Mouse (Mus musculus) hindbrain, embryonic 14.5 days (tissue): ENCODE measurements at regions not wholly inside any gene's neighbourhood (a gene's known extent, or its start where the extent isn't known, plus 50 kb on each side); places are given as distances from the start of the nearest gene placed in this dataset.
A peak's percentile ranks its signal among the peaks of the same experiment; 100 is the strongest.

Source experiments
- ATAC-seq: fragments of 200-750 bp; cut with Nextera tagmentation; 2 replicates; pipeline ENCODE4 v1.8.0; 2017; ENCODE audit warnings: moderate number of reproducible peaks, mild to moderate bottlenecking, moderate TSS enrichment, moderate library complexity; ENCODE audit not compliant: low FRiP score
- DNase-seq: peaks from one replicate; pipeline ENCODE4 v3.0.0-alpha.2; 2015; ENCODE audit warnings: low spot score
- H3K27ac ChIP-seq: fragments of 300-500 bp; sonication (generic); 2 replicates; pipeline ENCODE4 v1.5.1; 2014; ENCODE audit warnings: mild to moderate bottlenecking, moderate library complexity
- H3K27me3 ChIP-seq: fragments of 300-500 bp; sonication (generic); 2 replicates; pipeline ENCODE4 v1.6.1; 2014; ENCODE audit warnings: mild to moderate bottlenecking, low read length, mixed read lengths; ENCODE audit not compliant: control insufficient read depth, insufficient read depth
- H3K36me3 ChIP-seq: fragments of 300-500 bp; sonication (generic); replicated peaks from 2 replicates; pipeline ENCODE4 v1.6.1; 2014; ENCODE audit not compliant: control insufficient read depth, insufficient read depth
- H3K4me1 ChIP-seq: fragments of 300-500 bp; sonication (generic); replicated peaks from 2 replicates; pipeline ENCODE4 v1.6.1; 2014; ENCODE audit warnings: antibody characterized with exemption, low read length, mixed read lengths; ENCODE audit not compliant: control insufficient read depth, insufficient read depth
- H3K4me2 ChIP-seq: fragments of 300-500 bp; sonication (generic); replicated peaks from 2 replicates; pipeline ENCODE4 v1.6.1; 2014; ENCODE audit warnings: mild to moderate bottlenecking, moderate library complexity
- H3K4me3 ChIP-seq: fragments of 300-500 bp; sonication (generic); replicated peaks from 2 replicates; pipeline ENCODE4 v1.5.1; 2014; ENCODE audit warnings: mild to moderate bottlenecking, low read length
- H3K9ac ChIP-seq: fragments of 300-500 bp; sonication (generic); 2 replicates; pipeline ENCODE4 v1.6.1; 2014
- H3K9me3 ChIP-seq: fragments of 300-500 bp; sonication (generic); 2 replicates; pipeline ENCODE4 v1.6.1; 2016; ENCODE audit warnings: low read length; ENCODE audit not compliant: control insufficient read depth
- WGBS: fragments of 180-500 bp; shearing (Covaris S2); extraction: QIAGEN DNeasy Blood & Tissue Kit; methylation state at CpG from one replicate; pipeline ENCODE4 v1.1.7; 2014; 5-methylcytosine and 5-hydroxymethylcytosine counted together

DNA sequence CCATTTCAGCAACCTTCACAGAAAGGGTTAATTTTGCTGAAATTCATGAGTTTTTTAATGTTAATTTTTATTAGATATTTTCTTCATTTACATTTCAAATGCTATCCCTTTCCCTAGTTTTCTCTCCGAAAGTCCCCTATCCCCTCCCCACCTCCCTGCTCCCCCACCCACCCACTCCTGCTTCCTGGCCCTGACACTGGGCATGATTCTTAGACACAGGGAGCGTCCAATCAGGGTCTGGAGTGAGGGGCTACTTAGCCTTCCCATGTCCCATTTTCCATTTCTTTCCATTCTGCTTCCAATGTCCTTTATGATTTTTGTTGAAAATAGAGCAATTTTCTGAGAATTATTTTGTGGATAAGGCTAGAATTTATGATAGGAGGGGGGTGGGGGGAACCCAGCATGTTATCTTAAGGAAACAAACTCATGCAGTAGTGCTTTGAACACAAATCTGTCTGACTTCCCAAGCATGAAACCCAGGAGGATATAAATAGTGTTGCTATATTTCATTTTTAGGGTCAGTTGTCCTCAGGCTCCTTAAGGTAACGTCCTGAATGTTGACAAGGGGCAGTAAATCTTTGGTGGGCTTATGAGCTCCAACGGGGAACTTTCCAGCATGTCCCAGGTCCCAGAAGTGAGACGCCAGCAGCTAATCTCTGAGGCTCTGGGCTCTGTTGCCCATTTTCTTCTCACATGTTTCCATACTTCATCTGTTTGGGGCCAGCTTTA is 254.0 kb downstream of the 4930544G11Rik start:
- no peaks in the 10 kb centered on the region for H3K9me3 ChIP-seq
- H3K36me3 ChIP-seq, result no peaks in the 10 kb centered on the region
- no peaks in the 10 kb centered on the region for H3K4me1 ChIP-seq
- ATAC-seq (no peak), DNase-seq (peak; percentile 7)
- no peaks in the 10 kb centered on the region for H3K27me3 ChIP-seq
- no peak overlapping the region for H3K4me2 ChIP-seq
- H3K27ac ChIP-seq, result no peak overlapping the region
- no peak overlapping the region for H3K4me3 ChIP-seq
- WGBS, result 88% methylated on average over 5 of the region's 5 CpGs
- H3K9ac ChIP-seq, result no peak overlapping the region

DNA sequence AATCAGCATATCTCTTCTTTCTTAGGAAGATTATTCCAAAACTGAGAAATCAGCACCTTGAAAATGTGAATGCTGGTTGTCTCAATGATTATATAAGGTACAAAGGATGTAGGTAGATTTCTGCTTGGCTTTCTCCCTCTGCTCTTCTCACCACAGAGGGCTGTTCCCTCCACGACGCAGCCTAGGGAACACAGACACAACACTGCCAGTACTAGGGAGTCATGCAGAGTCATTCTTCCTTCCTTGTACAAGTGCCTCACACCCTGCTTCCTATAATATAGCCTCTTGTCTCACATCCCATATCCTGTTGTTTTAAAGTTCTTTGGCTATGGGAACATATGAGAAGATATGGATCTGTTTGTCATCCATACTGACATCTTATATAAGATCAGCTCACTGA is 265.1 kb downstream of the 4930544G11Rik start:
- H3K27ac ChIP-seq, result no peak overlapping the region

DNA sequence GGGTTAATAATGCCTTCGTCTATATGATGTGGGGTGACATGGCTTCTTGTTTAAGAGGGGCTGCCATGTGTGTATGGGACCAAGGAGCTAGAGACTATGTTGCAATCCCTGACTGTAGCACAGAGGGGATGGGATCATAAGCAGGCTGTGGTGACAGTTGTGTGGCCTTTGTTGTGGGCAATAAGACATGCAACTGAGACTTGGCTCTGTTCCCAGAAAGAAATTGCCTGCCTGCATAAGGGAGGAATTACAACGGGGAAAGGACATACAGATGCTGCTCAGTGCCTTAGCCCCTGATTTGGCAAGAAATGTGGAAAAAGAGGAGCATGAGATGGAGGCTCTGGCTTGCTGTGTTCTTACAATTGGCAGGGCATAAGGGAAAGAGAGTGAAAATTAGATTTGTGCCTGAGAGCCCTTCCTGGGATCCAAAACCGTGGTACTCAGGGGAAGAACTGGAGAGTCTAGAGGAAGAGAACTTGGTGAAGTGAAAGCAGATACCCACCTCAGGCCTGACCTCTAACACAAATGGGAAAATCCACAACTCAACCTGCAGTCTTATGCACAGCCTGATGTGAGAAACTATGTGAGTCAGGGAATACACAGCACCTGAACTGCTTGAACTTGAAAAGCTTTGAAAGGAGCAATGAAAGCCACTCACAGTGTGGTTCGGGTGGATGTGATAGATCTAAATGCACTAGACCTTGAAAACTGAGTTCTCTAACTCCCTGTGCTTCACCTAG is 271.9 kb downstream of the 4930544G11Rik start:
- Histone ChIP-seq H3K27ac (no peak overlapping the region), H3K27me3 (no peaks in the 10 kb centered on the region), H3K4me1 (0 out of 2 replicates have a peak, but pooled peaks cover 6% of the 10 kb centered on the region), H3K9ac (no peak overlapping the region), H3K36me3 (no peaks in the 10 kb centered on the region), H3K4me2 (no peak overlapping the region), H3K4me3 (no peak overlapping the region), H3K9me3 (no peaks in the 10 kb centered on the region)
- DNase-seq (peak; percentile 72), ATAC-seq (peak; percentile 92)
- 59% methylated on average over 4 of the region's 4 CpGs for WGBS

More for the DNA sequence above, 265.1 kb downstream of the 4930544G11Rik start:
- WGBS, result 25% methylated on average over 2 of the region's 2 CpGs
- no peaks in the 10 kb centered on the region for H3K4me1 ChIP-seq
- no peak overlapping the region for H3K4me3 ChIP-seq
- no peaks in the 10 kb centered on the region for H3K27me3 ChIP-seq
- H3K9ac ChIP-seq, result no peak overlapping the region
- no peaks in the 10 kb centered on the region for H3K9me3 ChIP-seq
- 0 out of 2 replicates have a peak overlapping the region, but pooled peaks have one; percentile 4 for H3K4me2 ChIP-seq
- no peaks in the 10 kb centered on the region for H3K36me3 ChIP-seq
- ATAC-seq (no peak), DNase-seq (peak; percentile 23)

DNA sequence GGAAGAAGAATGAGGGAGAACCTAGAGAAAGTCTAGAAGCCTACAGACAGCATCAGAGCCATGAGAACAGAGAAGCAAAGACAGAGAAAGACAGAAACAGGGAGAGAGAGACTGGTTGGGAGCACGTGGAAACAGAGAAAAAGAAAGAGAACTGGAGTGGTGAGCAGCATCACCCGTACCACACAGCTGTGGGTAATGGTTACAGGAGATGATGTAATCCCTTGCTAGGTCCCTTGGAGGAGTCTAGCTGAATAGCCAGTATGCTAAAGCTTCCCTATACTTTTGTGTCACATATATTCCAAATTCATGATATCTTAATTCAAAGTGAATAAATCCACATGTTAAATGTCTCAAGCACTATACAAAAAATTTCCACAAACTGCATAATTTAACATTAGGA is 284.0 kb downstream of the 4930544G11Rik start:
- ATAC-seq, result no peak
- Histone ChIP-seq H3K36me3 (no peaks in the 10 kb centered on the region), H3K4me2 (no peak overlapping the region), H3K27ac (no peak overlapping the region), H3K9ac (no peak overlapping the region), H3K4me1 (no peaks in the 10 kb centered on the region), H3K27me3 (no peaks in the 10 kb centered on the region), H3K9me3 (no peaks in the 10 kb centered on the region), H3K4me3 (no peak overlapping the region)
- DNase-seq, result no peak
- WGBS, result 81% methylated on average over 2 of the region's 2 CpGs

DNA sequence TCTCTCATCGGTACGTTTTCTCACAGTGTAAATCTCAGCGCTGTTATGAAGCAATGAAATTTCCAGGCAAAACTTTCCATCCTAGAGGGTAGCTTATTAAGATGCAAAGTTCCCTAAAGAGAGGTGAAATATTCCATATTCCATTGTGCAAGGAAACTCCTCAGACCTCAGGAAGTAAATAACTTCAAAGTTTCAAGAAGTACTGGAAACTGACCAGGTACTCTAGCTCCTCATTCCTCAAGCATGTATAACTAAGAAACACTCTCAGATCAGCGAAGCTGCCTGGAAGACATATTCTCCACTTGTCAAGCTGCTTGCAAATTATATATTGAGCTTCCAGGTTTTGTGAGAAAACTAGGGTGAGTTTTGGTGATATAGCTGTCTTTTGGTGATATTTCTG is 279.8 kb upstream of the Mad2l1 start:
- Histone ChIP-seq H3K4me2 (no peak overlapping the region), H3K36me3 (no peaks in the 10 kb centered on the region), H3K9me3 (no peaks in the 10 kb centered on the region), H3K4me1 (no peaks in the 10 kb centered on the region), H3K4me3 (no peak overlapping the region), H3K27me3 (no peaks in the 10 kb centered on the region), H3K27ac (no peak overlapping the region), H3K9ac (no peak overlapping the region)
- DNase-seq (no peak), ATAC-seq (no peak)
- WGBS, result 89% methylated on average over 4 of the region's 4 CpGs

DNA sequence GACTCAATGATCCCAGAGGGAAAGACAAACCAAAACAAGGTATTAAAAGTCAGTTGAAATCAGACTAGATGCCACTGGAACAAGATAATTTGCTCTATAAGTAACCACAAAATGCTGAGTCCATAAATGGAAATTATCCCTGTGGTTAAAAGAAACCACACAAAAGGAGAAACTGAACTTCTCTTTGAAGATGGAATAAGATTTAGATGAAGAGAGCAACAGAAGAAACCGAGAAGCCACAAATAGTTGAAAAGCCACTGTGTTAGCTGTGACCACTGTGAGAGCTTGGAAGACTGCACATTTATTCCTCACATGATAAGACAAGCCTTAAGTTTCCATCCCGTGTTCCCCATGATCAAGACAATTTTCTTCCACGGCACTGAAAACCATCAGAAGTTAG is 271.8 kb upstream of the Mad2l1 start:
- no peak for DNase-seq
- Histone ChIP-seq H3K4me3 (no peak overlapping the region), H3K36me3 (no peaks in the 10 kb centered on the region), H3K4me2 (no peak overlapping the region), H3K9me3 (no peaks in the 10 kb centered on the region), H3K27me3 (no peaks in the 10 kb centered on the region), H3K4me1 (no peaks in the 10 kb centered on the region), H3K27ac (no peak overlapping the region), H3K9ac (no peak overlapping the region)
- 87% methylated on average over 3 of the region's 3 CpGs for WGBS
- ATAC-seq, result no peak

DNA sequence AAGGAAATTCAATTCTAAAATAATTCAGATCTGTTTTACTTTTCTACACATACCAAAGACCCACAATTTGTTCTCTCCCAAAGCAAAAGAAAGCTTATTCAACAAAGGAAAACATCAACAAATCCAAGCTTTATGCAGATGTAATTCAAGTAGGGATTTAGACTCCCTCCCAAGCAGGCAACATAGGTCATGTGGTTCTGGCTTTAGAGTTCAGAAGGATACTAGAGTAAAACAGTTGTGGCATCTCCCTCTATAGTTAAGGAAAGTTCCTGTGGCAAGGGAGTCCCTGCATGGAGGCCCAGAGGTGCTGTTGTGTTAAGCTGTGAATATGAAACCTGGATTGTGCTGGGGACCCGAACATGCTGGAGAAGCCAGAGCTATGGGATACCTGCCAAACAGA is 271.3 kb upstream of the Mad2l1 start:
- Histone ChIP-seq H3K4me1 (no peaks in the 10 kb centered on the region), H3K27me3 (no peaks in the 10 kb centered on the region), H3K9me3 (no peaks in the 10 kb centered on the region), H3K4me2 (no peak overlapping the region), H3K9ac (no peak overlapping the region), H3K4me3 (no peak overlapping the region), H3K27ac (no peak overlapping the region), H3K36me3 (no peaks in the 10 kb centered on the region)
- WGBS, result 84% methylated on average over 1 of the region's 1 CpGs
- ATAC-seq (no peak), DNase-seq (no peak)

DNA sequence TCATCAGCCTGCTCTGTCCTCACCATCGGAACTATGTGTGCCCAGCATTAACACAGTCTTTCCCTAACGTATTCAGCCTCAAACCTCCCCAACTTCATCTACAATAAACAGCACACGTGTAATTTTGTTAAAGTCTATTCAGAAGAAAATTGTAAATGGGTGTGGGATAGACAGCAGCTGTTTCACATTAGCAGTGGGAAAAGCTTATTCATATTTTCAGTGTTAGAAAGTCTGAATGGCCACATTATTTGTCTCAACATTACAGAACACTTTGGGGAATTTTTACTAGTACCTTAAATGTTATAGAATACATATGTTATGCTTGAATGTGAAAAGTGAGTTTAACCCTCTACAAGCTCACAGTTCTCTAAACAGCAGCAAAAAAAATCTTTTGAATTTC is 266.8 kb upstream of the Mad2l1 start:
- Histone ChIP-seq H3K27me3 (no peaks in the 10 kb centered on the region), H3K9ac (no peak overlapping the region), H3K27ac (no peak overlapping the region), H3K9me3 (no peaks in the 10 kb centered on the region), H3K4me2 (no peak overlapping the region), H3K4me1 (no peaks in the 10 kb centered on the region), H3K36me3 (no peaks in the 10 kb centered on the region), H3K4me3 (no peak overlapping the region)
- WGBS, result 64% methylated on average over 3 of the region's 3 CpGs
- DNase-seq, result no peak
- ATAC-seq, result no peak

DNA sequence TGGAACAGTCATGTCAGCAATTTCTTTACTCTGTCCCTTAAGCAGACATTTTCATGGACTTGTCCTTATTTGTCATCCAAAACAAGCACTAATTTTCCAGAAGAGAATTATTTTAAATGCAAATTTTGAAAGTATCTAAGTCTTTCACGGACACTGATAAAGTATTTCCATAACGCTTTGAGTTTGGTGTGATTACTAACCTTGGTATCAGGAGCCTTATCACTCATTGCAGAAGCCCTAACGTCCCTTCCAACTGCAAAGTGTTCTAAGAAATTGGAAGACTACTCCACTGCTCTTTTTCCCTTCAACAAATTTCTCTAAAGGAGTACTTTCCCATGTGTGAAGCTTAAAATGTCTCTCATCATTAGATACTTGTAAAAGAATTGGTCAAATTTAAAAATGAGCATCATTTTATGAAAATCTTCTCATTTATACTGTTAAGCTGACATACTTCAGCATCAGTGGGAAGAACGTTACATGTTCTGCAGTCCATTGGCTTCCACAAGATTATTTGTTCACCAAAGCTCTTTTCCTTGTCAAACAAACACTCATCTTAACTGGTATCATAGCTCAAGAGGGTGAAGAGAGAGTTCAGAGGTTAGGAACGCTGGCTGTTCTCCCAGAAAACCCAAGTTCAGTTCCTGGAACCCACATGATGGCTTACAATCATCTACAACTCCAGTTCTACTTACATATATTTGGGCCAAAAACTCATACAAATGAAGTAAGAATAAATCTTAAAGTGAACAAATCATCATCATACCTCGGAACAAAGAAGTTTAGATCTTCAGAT is 263.6 kb upstream of the Mad2l1 start:
- H3K27me3 ChIP-seq, result no peaks in the 10 kb centered on the region
- H3K4me2 ChIP-seq, result no peak overlapping the region
- no peak for ATAC-seq
- WGBS, result 92% methylated on average over 6 of the region's 6 CpGs
- H3K9ac ChIP-seq, result no peak overlapping the region
- no peak for DNase-seq
- H3K27ac ChIP-seq, result no peak overlapping the region
- no peaks in the 10 kb centered on the region for H3K4me1 ChIP-seq
- H3K9me3 ChIP-seq, result no peaks in the 10 kb centered on the region
- H3K4me3 ChIP-seq, result no peak overlapping the region
- H3K36me3 ChIP-seq, result no peaks in the 10 kb centered on the region
